Mouse (Mus musculus): Measurements from ENCODE around the gene Serpinb9b.

GRCm38 (mm10) chr13:33005501-33006075, 21.6 kb upstream of the Serpinb9b start:
- TF ChIP-seq CTCF (conservative IDR thresholded peaks at IDR 0.05; ENCODE audit: insufficient read depth, insufficient read length, low read depth, low read length), result no peak
- TF ChIP-seq POLR2A (IDR thresholded peaks at IDR 0.05; ENCODE audit: low read depth, low read length), result no peak

All from kidney, adult 2 months (tissue).